Mouse (Mus musculus) heart, adult 2 months (tissue): Measurements from ENCODE around the gene Pmfbp1.

Experiments
- CTCF ChIP-seq: fragments of 200-600 bp; IDR thresholded peaks from 2 replicates; pipeline ENCODE4 v1.8.1; 2022; ENCODE audit warnings: antibody characterized with exemption, mild to moderate bottlenecking, moderate library complexity
- POLR2A ChIP-seq: fragments of 200-500 bp; IDR thresholded peaks from 2 replicates; pipeline ENCODE4 v1.6.1; 2011; ENCODE audit warnings: mild to moderate bottlenecking, low read depth, low read length, control low read depth; ENCODE audit not compliant: insufficient read depth

DNA sequence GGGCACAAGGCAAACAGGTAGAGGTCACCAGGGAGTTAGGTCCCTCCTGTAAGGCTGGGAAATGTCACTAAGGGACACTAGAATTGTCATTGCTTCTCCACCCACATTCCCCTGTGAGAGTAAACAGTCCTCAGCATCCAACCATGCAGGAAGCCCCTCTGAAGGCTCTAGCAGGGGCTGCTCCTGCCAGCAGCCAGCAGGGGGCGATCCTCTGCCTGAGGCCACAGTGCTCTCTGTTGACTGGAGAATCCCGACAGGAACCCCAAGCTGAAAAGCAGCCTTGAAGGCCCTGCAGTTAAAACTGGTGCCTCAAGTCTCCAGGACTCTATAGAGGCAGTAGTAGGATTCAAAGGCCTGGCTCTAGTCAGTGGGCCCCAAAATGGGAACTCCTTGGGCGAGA lies 57.8 kb downstream of the Pmfbp1 start:
- TF ChIP-seq CTCF (peak; percentile 70), POLR2A (no peak)
